Mouse (Mus musculus) embryonic facial prominence, embryonic 15.5 days (tissue): ENCODE measurements around the gene Trpm3. TPM values are rescaled to one million over a fixed set of nuclear protein-coding genes. Genes with fewer than 3 reads are reported as not detected.
A peak's percentile ranks its signal among the peaks of the same experiment; 100 is the strongest.

ENCODE experiments used
- ATAC-seq: fragments of 200-750 bp; cut with Nextera tagmentation; 2 replicates; pipeline ENCODE4 v1.8.0; 2017; ENCODE audit warnings: low read depth, moderate TSS enrichment; ENCODE audit not compliant: insufficient number of reproducible peaks, low FRiP score, low TSS enrichment
- H3K27ac ChIP-seq: fragments of 300-500 bp; sonication (generic); replicated peaks from 2 replicates; pipeline ENCODE4 v1.5.1; 2015; ENCODE audit warnings: mild to moderate bottlenecking, inconsistent platforms
- H3K27me3 ChIP-seq: fragments of 300-500 bp; sonication (generic); 2 replicates; pipeline ENCODE4 v1.6.1; 2015; ENCODE audit warnings: inconsistent platforms
- H3K36me3 ChIP-seq: fragments of 300-500 bp; sonication (generic); 2 replicates; pipeline ENCODE4 v1.6.1; 2015; ENCODE audit warnings: mild to moderate bottlenecking, inconsistent platforms
- H3K4me1 ChIP-seq: fragments of 300-500 bp; sonication (generic); 2 replicates; pipeline ENCODE4 v1.6.1; 2015; ENCODE audit warnings: inconsistent platforms
- H3K4me2 ChIP-seq: fragments of 300-500 bp; sonication (generic); replicated peaks from 2 replicates; pipeline ENCODE4 v1.6.1; 2015; ENCODE audit warnings: mild to moderate bottlenecking, inconsistent platforms
- H3K4me3 ChIP-seq: fragments of 300-500 bp; sonication (generic); replicated peaks from 2 replicates; pipeline ENCODE4 v1.5.1; 2015; ENCODE audit warnings: mild to moderate bottlenecking, inconsistent platforms
- H3K9ac ChIP-seq: fragments of 300-500 bp; sonication (generic); 2 replicates; pipeline ENCODE4 v1.6.1; 2015; ENCODE audit warnings: inconsistent platforms
- H3K9me3 ChIP-seq: fragments of 300-500 bp; sonication (generic); replicated peaks from 2 replicates; pipeline ENCODE4 v1.6.1; 2016; ENCODE audit warnings: inconsistent platforms
- microRNA counts: library from miRNA; unstranded; fragments of <30 nt; microRNA quantifications from one replicate; lab custom pipeline; 2016
- microRNA-seq: library from miRNA; unstranded; fragments of <30 nt; microRNA quantifications from one replicate; pipeline ENCODE4, GENCODE M21; 2016; ENCODE audit warnings: borderline number of aligned reads
- polyA plus RNA-seq: library from polyadenylated mRNA; unstranded; fragments of >200 nt; fragmentation: Nextera tagmentation; extraction: Ambion mirVana; gene quantifications from 2 replicates; pipeline ENCODE4 v1.2.1, GENCODE M21; 2015

Trpm3 gene
- polyA plus RNA-seq, 1 experiment from 2014 or later: 2.6 TPM

GRCm38 (mm10) chr19:23043699-23044098 is 904.9 kb downstream of the Trpm3 start:
- ATAC-seq: no peak

More at GRCm38 (mm10) chr19:23043699-23044098, 904.9 kb downstream of the Trpm3 start:
- H3K4me3 ChIP-seq: no peak overlapping the region
- H3K27ac ChIP-seq: no peak overlapping the region
- H3K9me3 ChIP-seq: no peaks in the 10 kb centered on the region
- no peaks in the 10 kb centered on the region for H3K36me3 ChIP-seq
- H3K4me1 ChIP-seq: no peaks in the 10 kb centered on the region
- no peak overlapping the region for H3K4me2 ChIP-seq
- no peaks in the 10 kb centered on the region for H3K27me3 ChIP-seq
- H3K9ac ChIP-seq: no peak overlapping the region

MicroRNAs encoded within 50 kb of the gene (microRNA counts, 519-probe panel; counts per million panel counts)
- microRNA mmu-miR-204 (lab: Ali Mortazavi, UCI): 2,634 counts per million, percentile 61 among the panel's probes with 10 or more counts

Small RNAs within 50 kb of the gene (microRNA-seq; reads per million reads assigned to microRNA genes)
- gene Mir204: 222 reads per million, percentile 64 among the genes with 10 or more reads in this experiment
